Mouse (Mus musculus) limb, embryonic 15.5 days (tissue): ENCODE results near the gene Pnpla3. TPM values are rescaled to one million over a fixed set of nuclear protein-coding genes. Genes with fewer than 3 reads are reported as not detected.
A peak's percentile ranks its signal among the peaks of the same experiment; 100 is the strongest.

Source experiments
- ATAC-seq: fragments of 200-750 bp; cut with Nextera tagmentation; 2 replicates; pipeline ENCODE4 v1.8.0; 2017; ENCODE audit warnings: low read depth, moderate TSS enrichment; ENCODE audit not compliant: insufficient number of reproducible peaks, low FRiP score, low TSS enrichment
- H3K27ac ChIP-seq: fragments of 300-500 bp; sonication (generic); 2 replicates; pipeline ENCODE4 v1.5.1; 2015; ENCODE audit warnings: moderate library complexity, mild to moderate bottlenecking, inconsistent platforms
- H3K27me3 ChIP-seq: fragments of 300-500 bp; sonication (generic); 2 replicates; pipeline ENCODE4 v1.6.1; 2015; ENCODE audit warnings: inconsistent platforms
- H3K36me3 ChIP-seq: fragments of 300-500 bp; sonication (generic); 2 replicates; pipeline ENCODE4 v1.6.1; 2015; ENCODE audit warnings: inconsistent platforms
- H3K4me1 ChIP-seq: fragments of 300-500 bp; sonication (generic); 2 replicates; pipeline ENCODE4 v1.6.1; 2015; ENCODE audit warnings: inconsistent platforms
- H3K4me2 ChIP-seq: fragments of 300-500 bp; sonication (generic); 2 replicates; pipeline ENCODE4 v1.6.1; 2015; ENCODE audit warnings: mild to moderate bottlenecking, inconsistent platforms
- H3K4me3 ChIP-seq: fragments of 300-500 bp; sonication (generic); 2 replicates; pipeline ENCODE4 v1.5.1; 2015; ENCODE audit warnings: mild to moderate bottlenecking, inconsistent platforms
- H3K9ac ChIP-seq: fragments of 300-500 bp; sonication (generic); 2 replicates; pipeline ENCODE4 v1.6.1; 2015; ENCODE audit warnings: inconsistent platforms
- H3K9me3 ChIP-seq: fragments of 300-500 bp; sonication (generic); 2 replicates; pipeline ENCODE4 v1.6.1; 2016; ENCODE audit warnings: inconsistent platforms
- WGBS: fragments of 180-500 bp; shearing (Covaris S2); methylation state at CpG from one replicate; pipeline ENCODE4 v1.1.7; 2015; 5-methylcytosine and 5-hydroxymethylcytosine counted together
- polyA plus RNA-seq: library from polyadenylated mRNA; unstranded; fragments of >200 nt; fragmentation: Nextera tagmentation; extraction: Ambion mirVana; gene quantifications from 2 replicates; pipeline ENCODE4 v1.2.1, GENCODE M21; 2015

Gene Pnpla3
- polyA plus RNA-seq, 1 experiment from 2014 or later = 1.5 TPM

DNA sequence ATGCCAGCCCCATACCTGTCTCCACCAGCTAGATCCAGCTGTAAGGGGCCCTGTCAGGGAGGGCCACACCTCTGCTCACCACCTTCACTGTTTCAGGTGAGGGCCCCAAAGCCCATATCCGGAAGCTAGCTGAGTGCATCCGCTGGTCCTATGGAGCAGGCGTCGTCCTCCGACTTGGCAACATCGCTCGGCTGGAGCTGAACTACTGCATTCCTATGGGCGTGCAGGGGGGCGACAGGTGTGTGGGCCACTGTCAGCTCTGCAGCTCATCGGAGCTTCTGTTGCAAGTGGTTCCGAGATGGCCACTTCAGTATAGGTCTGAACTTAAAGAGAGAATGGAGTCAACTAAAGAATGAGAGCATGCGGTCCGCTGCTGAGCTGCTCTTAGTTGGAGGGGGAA lies 43.3 kb downstream of the Pnpla3 start:
- H3K27me3 ChIP-seq = no peaks in the 10 kb centered on the region

DNA sequence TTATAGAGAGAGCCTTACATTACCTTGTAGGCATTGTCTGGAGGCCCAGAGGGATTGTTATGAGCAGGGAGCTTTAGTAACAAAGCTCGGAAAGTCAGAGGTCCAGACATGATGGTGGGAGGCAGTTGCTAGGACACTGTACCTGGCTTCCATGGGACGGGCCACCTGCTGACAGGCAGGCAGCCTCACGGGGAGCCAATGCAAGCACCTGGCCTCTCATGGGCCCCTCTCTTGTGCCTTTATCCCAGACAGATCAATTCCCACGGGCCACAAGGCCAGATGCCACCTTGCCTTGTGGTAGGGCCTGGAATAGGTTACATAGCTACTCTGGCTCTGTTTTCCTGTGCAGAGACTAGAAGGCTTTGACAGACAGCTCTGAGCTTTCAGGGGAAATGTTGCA lies 43.9 kb downstream of the Pnpla3 start:
- 72% methylated on average over 4 of the region's 4 CpGs for WGBS

More for the DNA sequence above, 43.3 kb downstream of the Pnpla3 start:
- Histone ChIP-seq H3K4me1 (peaks cover 9% of the 10 kb centered on the region), H3K4me3 (no peak overlapping the region), H3K36me3 (peaks cover 72% of the 10 kb centered on the region), H3K27ac (no peak overlapping the region), H3K9ac (no peak overlapping the region), H3K4me2 (no peak overlapping the region), H3K9me3 (no peaks in the 10 kb centered on the region)
- no peak for ATAC-seq
- 82% methylated on average over 13 of the region's 13 CpGs for WGBS

DNA sequence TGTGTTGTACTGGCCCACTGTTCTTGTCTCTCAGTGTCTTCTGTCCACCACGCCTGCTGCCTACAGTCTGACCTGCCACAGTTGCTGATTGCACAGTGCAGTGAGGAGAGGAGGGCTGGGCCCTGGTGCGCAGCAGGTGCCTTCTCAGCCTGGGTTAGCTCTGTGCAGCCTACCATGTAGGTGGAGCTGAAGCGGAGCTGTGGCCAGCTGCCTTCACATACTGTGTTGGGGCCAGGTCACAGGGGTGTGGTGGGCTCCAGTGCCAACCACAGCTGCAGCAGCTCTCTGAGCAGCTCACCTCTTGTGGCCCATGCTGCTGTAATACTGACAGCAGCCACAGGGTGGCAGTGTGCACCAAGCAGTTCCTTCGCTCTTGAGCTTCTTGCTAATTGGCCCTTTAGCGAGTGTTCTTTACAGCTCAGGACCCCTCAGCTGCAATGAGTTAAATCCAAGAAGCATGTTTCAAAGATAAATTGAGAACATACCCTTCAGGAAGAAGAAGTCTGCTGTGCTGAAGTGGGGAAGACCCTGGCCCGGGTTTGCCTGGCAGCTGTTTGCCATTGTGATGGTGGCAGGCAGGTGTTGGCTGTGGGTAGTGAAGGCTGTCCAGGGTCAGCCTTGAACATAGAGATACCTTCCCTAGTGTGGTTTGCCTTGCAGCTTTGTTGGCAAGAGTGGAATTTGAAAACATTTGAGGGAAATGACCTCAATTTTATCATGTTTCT lies 44.6 kb downstream of the Pnpla3 start:
- Histone ChIP-seq H3K27me3 (no peaks in the 10 kb centered on the region), H3K9ac (no peak overlapping the region), H3K4me3 (no peak overlapping the region), H3K4me1 (peaks cover 19% of the 10 kb centered on the region), H3K9me3 (no peaks in the 10 kb centered on the region), H3K4me2 (no peak overlapping the region), H3K36me3 (peaks cover 60% of the 10 kb centered on the region), H3K27ac (no peak overlapping the region)
- WGBS = 34% methylated on average over 6 of the region's 6 CpGs
- peak; percentile 40; the same call in 1 of the 2 replicates for ATAC-seq

More for the DNA sequence above, 43.9 kb downstream of the Pnpla3 start:
- H3K36me3 ChIP-seq = peaks cover 66% of the 10 kb centered on the region
- ATAC-seq = no peak
- H3K9me3 ChIP-seq = no peaks in the 10 kb centered on the region
- H3K27ac ChIP-seq = no peak overlapping the region
- no peak overlapping the region for H3K4me3 ChIP-seq
- H3K4me1 ChIP-seq = peaks cover 15% of the 10 kb centered on the region
- H3K27me3 ChIP-seq = no peaks in the 10 kb centered on the region
- H3K9ac ChIP-seq = no peak overlapping the region
- no peak overlapping the region for H3K4me2 ChIP-seq

DNA sequence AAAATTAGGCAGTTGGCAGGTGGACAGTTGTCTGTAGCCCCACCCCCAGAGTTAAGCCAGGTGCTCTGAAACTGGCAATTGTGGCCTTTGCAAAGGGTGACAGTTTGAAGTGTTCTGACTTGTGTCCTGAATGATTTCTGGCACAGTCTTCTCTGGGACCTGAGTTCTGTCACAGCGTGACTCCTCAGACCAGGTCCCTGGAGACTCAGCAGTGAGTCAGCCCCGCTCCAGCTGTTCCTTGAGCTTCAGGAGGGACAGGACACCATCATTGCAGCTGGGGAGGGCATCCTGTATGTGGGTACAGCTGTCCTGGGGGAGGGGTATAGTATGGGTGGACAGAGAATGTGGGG lies 45.1 kb downstream of the Pnpla3 start:
- WGBS = 67% methylated on average over 2 of the region's 2 CpGs
- H3K4me1 ChIP-seq = peaks cover 19% of the 10 kb centered on the region
- H3K4me3 ChIP-seq = no peak overlapping the region
- H3K36me3 ChIP-seq = peaks cover 55% of the 10 kb centered on the region
- H3K9me3 ChIP-seq = no peaks in the 10 kb centered on the region
- no peak for ATAC-seq
- no peak overlapping the region for H3K9ac ChIP-seq
- no peak overlapping the region for H3K4me2 ChIP-seq
- H3K27me3 ChIP-seq = no peaks in the 10 kb centered on the region
- H3K27ac ChIP-seq = no peak overlapping the region

DNA sequence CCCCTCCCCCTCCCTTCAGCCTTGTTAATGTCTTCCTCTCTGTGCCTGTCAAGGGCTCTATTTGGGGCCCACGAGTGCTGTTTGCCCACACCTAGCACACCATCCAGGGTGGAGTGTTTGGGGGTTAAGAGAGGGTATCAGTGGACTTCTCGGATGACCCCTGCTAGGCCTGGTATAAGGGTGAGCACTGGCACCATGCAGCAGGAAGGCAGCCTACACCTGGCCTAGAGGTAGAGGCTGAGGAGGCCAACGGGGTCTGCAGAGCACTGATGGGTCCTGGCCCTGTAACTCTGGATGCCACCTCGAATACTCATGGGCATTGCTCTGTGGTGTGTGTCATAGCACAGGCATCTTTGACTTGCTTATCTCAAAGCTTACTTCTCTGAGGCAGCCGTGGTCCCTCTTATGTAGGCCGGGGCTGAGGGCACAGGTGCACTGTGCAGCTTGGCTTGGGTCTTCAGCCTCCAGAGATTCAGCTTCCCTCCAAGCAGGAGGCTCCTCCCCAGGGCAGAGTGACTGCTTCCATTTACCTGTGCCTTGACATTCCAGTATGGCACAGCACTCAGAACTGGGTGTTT lies 45.6 kb downstream of the Pnpla3 start:
- peaks cover 52% of the 10 kb centered on the region for H3K36me3 ChIP-seq
- no peaks in the 10 kb centered on the region for H3K9me3 ChIP-seq
- 81% methylated on average over 6 of the region's 6 CpGs for WGBS
- 0 out of 2 replicates have a peak, but pooled peaks cover 5% of the 10 kb centered on the region for H3K27me3 ChIP-seq
- H3K4me2 ChIP-seq = no peak overlapping the region
- no peak overlapping the region for H3K27ac ChIP-seq
- no peak overlapping the region for H3K4me3 ChIP-seq
- peaks cover 24% of the 10 kb centered on the region for H3K4me1 ChIP-seq
- no peak overlapping the region for H3K9ac ChIP-seq
- no peak for ATAC-seq

DNA sequence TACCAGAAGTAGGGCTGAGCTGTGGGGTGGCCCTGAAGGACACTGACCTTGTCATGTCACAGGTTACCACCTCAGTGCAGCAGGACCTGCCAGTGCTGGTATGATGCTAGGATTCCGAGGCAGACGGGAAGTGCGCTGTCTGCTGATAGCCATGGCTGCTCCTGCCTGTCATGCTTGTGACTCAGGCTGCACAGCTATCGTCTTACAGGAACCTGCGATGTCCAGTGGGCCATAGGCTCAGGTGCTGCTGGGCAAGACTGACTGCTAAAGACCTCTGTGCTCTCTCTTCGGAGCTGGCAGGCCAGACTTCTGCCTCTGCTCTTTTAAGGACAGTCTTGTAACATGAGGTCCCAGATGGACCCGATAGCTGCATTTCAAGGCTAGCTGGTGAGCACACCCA lies 46.8 kb downstream of the Pnpla3 start:
- H3K4me1 ChIP-seq = peaks cover 37% of the 10 kb centered on the region
- no peak overlapping the region for H3K4me3 ChIP-seq
- no peak overlapping the region for H3K9ac ChIP-seq
- WGBS = 78% methylated on average over 7 of the region's 7 CpGs
- no peak for ATAC-seq
- no peaks in the 10 kb centered on the region for H3K9me3 ChIP-seq
- 0 out of 2 replicates have a peak, but pooled peaks cover 5% of the 10 kb centered on the region for H3K27me3 ChIP-seq
- H3K27ac ChIP-seq = no peak overlapping the region
- peaks cover 42% of the 10 kb centered on the region for H3K36me3 ChIP-seq
- no peak overlapping the region for H3K4me2 ChIP-seq

DNA sequence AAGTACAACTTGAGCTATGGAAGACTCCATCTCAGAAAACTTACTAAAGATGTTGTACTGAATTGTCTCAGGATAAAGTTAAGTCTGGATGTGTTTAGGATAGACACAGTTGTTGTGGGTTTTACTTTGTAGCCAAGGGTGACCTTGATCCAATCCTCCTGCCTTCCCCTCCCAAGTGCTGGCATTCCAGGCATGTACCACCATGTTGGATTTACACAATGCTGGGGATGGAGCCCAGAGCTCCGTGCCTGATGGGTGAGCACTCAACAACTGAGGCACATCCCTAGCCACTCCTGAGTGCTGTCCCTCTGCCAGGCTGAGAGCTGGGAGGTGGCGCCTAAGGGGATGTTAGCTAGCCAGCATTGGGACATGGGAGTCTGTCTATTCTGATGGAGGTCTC lies 47.6 kb downstream of the Pnpla3 start:
- peaks cover 34% of the 10 kb centered on the region for H3K36me3 ChIP-seq
- 82% methylated on average over 2 of the region's 2 CpGs for WGBS
- H3K4me2 ChIP-seq = no peak overlapping the region
- H3K27me3 ChIP-seq = 0 out of 2 replicates have a peak, but pooled peaks cover 5% of the 10 kb centered on the region
- no peaks in the 10 kb centered on the region for H3K9me3 ChIP-seq
- no peak overlapping the region for H3K27ac ChIP-seq
- no peak overlapping the region for H3K9ac ChIP-seq
- H3K4me1 ChIP-seq = peaks cover 37% of the 10 kb centered on the region
- H3K4me3 ChIP-seq = no peak overlapping the region
- ATAC-seq = no peak

DNA sequence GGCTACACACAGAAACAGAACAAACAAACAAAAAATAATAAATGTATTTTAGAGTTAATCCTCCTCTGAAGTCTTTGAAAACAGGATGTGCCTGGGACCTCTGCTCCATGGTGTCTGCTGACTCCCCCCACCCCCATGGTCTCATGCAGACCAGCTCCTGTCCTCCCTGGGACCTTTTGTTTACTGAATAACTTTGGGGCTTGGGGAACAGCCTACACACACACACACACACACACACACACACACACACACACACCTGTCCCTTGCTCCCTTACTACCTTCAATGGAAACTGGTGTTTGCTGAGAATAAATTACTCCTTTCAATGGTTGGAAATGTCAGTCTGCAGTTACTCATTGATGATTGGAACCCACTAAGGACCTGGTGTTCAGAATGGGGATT lies 48.4 kb downstream of the Pnpla3 start:
- Histone ChIP-seq H3K9me3 (no peaks in the 10 kb centered on the region), H3K27me3 (0 out of 2 replicates have a peak, but pooled peaks cover 5% of the 10 kb centered on the region), H3K4me3 (no peak overlapping the region), H3K4me2 (no peak overlapping the region), H3K27ac (no peak overlapping the region), H3K4me1 (peaks cover 37% of the 10 kb centered on the region), H3K36me3 (peaks cover 26% of the 10 kb centered on the region), H3K9ac (no peak overlapping the region)
- ATAC-seq = no peak

DNA sequence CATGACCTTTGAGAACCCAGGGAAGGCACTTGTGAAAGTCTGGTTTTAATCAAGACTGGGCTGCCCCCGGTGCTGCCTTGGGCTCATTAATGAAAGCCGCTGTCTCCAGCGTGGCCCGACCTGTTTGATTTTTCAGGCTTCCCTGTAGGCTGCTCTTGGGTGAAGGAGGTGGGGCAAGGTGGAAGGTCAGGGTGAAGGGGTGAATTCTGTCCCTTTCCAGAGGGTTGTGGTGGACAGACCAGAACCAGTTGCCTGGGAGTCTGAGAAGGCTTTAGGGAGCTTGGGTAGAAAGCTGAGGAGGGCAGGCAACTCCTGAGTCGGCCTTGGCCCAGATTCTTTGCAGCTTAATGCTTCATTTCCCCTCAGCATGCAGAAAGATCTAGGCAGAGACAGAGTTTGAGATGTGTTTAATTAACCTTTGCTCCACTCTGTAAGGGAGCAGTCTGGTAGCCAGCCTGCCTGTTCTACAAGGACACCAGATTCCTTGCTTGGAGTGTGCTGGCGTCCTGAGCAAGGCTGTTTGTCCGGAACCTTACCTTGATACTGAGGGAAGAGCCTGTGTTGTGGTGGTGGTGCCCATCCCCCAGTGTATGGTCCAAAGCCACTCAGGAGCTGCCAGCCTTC lies 48.9 kb downstream of the Pnpla3 start:
- no peak for ATAC-seq
- Histone ChIP-seq H3K9ac (no peak overlapping the region), H3K4me1 (peaks cover 37% of the 10 kb centered on the region), H3K4me3 (no peak overlapping the region), H3K27me3 (0 out of 2 replicates have a peak, but pooled peaks cover 5% of the 10 kb centered on the region), H3K36me3 (peaks cover 21% of the 10 kb centered on the region), H3K4me2 (no peak overlapping the region), H3K9me3 (no peaks in the 10 kb centered on the region), H3K27ac (no peak overlapping the region)
- 20% methylated on average over 7 of the region's 7 CpGs for WGBS

DNA sequence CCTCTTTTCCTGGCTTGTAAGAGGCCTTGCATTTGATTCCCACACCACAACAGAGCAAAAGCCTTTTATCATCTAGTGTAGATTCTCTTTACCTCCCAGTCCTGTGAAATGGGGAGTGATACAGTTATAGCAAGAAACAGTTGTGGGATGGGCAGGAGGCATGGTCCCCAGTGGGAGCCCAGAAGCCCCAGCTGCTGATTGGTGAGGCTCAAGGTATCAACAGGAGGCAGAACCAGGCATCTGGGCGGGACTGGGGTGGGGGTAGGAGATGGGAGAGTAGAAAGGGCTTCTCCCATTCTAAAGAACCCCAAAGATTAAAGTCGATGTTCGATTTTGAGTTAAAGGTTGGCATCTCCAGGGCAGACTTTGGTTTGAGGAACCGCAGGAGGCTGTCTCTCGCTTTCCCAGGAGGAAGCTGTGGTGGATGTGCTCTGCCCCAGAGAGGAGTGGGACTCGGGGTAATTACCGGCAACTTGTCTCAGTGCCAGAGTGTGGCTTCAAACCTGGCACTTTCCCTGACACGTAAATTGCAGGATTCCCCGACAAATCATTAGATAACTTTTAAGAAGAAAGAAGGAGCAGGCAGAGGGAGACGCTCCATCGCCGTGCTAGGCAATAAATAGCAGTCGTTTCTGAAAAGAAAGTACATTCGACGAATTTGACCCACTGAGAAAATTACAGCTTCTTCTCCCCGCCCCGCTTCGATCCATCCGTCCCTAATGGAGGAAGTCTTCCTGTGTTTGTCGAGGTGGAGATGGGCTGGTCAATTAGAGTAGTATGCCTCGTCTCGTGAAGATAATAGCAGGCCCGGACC lies 50.5 kb downstream of the Pnpla3 start:
- H3K9ac ChIP-seq = no peak overlapping the region
- H3K9me3 ChIP-seq = no peaks in the 10 kb centered on the region
- no peak overlapping the region for H3K4me3 ChIP-seq
- H3K36me3 ChIP-seq = peaks cover 19% of the 10 kb centered on the region
- peak overlapping the region; percentile 43 for H3K27ac ChIP-seq
- H3K4me1 ChIP-seq = peaks cover 27% of the 10 kb centered on the region
- ATAC-seq = no peak
- no peak overlapping the region for H3K4me2 ChIP-seq
- WGBS = 15% methylated on average over 23 of the region's 23 CpGs
- H3K27me3 ChIP-seq = 0 out of 2 replicates have a peak, but pooled peaks cover 5% of the 10 kb centered on the region

DNA sequence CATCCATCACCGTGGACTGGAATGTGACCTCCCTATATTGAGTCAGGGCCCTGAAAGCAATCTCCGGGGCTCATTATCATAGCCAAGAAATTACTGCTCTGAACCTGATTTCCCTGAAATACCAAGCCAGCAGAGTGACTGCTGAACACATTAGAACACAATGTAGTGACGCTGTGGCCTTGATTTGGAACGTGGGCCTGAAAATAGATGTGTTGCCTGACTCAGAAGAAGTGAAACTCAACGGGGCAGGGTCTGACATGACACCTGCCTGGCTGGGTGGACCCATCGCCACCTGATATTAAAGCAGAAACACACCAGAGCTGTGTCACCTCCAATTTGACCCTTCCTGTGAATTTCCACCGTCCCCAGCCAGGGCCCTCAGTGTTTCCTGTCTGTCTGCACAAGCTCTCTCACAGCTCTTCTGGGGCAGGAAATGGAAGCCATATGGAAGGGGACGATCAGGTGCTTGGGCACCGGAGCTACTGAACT lies 51.2 kb downstream of the Pnpla3 start:
- Histone ChIP-seq H3K9ac (no peak overlapping the region), H3K27me3 (0 out of 2 replicates have a peak, but pooled peaks cover 5% of the 10 kb centered on the region), H3K36me3 (peaks cover 14% of the 10 kb centered on the region), H3K27ac (peak overlapping the region; percentile 43; the same call in 1 of the 2 replicates), H3K4me1 (peaks cover 27% of the 10 kb centered on the region), H3K9me3 (no peaks in the 10 kb centered on the region), H3K4me2 (no peak overlapping the region), H3K4me3 (no peak overlapping the region)
- 16% methylated on average over 9 of the region's 9 CpGs for whole genome bisulfite sequencing
- no peak for ATAC-seq
